Mouse (Mus musculus) spleen, embryonic (tissue): ENCODE results near the gene Notch3.
"Not testable (repeated sequence)": the region's sequence is repeated elsewhere in the genome, so short reads cannot be mapped to it uniquely, and the experiment has no call there.

Source experiments
- CTCF ChIA-PET: fragments of 350-600 bp; sonication (Branson Sonifier 250); formaldehyde crosslinking; loops from one replicate; lab custom pipeline; 2022; lab: Charles Lee

The Notch3 gene

GRCm38 (mm10) chr17:32119196-32119595, 47.5 kb downstream of the Notch3 start:
- CTCF ChIA-PET: no interaction called here

- CTCF ChIA-PET: no interaction called here
These were observed 48.2 kb downstream of the Notch3 start for GRCm38 (mm10) chr17:32118484-32118883.

GRCm38 (mm10) chr17:32117872-32118421, 48.7 kb downstream of the Notch3 start:
- CTCF ChIA-PET: not testable (repeated sequence)

DNA sequence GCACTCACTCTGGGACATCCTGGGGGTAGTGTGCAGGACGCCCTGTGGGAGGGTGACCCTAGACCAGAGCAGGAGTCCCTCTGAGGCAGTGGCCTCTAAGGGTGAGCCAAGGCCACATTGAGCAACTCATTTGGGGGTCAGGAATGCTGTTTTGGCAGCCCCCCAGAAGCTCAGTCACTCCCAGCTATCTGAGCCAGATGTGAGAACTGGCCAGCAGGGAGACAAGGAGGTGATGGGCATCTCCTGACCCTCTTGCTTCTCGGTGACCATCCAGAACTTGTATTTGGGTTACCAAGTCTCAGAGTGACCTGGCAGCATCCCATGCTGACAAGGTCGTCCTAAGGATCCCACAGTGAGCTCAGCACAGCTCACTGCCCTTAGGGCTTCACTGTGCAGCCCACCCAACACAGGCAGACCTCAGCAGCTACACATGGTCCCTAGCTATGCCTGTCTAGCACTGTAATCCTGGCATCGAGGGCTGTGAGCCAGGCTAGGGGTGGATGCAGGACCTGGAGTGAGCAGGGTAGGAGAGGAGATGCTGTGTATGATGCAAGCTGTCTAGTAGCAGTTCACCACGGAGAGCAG, 49.3 kb downstream of the Notch3 start:
- CTCF ChIA-PET: no interaction called here

GRCm38 (mm10) chr17:32116586-32117286, 49.9 kb downstream of the Notch3 start:
- CTCF ChIA-PET: no interaction called here

- CTCF ChIA-PET: not testable (repeated sequence)
These were observed 52.2 kb downstream of the Notch3 start for GRCm38 (mm10) chr17:32114486-32114885.

DNA sequence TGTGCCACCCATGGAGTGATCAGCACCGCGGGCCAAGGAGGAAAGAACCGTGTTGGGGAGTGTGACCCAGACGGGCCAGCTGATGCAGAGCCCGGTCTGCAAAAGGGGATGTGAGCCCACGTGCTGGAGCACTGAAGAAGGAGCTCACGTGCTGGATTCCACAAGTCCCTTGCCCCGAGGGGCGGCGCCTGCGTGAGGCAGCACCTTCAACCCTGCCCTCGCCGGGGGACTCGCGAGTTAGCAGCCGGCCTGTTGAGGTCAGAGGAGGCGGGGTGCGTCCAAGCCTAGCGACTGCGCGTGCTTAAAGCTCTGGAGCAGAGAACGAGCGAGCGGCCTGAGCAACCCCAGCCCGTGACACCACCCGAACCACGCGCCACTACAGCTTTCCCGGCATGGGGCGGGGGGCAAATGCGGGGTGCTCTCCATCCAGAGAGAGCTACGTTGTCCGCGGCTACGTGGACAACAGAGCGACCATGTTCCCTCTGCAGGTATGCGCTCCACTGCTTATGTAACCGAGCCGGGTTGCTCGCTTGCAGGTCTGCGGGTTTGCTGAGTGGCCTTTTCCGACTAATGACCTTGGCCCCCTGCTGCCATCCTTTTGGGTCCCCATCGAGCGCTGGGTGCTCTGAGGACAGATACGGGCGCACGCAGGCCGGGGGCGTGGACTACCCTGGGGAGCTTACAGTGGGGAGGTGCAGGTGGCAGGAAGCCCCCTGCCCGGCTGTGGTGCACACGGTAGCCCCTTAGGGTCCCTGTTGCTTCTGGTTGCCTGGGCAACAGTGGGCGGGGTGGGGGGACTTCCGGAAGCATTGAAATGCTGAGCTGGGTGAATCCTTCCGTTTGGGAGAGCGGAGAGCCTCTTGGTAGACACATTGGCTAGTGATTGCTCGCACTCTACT, 52.9 kb downstream of the Notch3 start:
- CTCF ChIA-PET: no interaction called here

GRCm38 (mm10) chr17:32113255-32113522, 53.5 kb downstream of the Notch3 start:
- CTCF ChIA-PET: no interaction called here

DNA sequence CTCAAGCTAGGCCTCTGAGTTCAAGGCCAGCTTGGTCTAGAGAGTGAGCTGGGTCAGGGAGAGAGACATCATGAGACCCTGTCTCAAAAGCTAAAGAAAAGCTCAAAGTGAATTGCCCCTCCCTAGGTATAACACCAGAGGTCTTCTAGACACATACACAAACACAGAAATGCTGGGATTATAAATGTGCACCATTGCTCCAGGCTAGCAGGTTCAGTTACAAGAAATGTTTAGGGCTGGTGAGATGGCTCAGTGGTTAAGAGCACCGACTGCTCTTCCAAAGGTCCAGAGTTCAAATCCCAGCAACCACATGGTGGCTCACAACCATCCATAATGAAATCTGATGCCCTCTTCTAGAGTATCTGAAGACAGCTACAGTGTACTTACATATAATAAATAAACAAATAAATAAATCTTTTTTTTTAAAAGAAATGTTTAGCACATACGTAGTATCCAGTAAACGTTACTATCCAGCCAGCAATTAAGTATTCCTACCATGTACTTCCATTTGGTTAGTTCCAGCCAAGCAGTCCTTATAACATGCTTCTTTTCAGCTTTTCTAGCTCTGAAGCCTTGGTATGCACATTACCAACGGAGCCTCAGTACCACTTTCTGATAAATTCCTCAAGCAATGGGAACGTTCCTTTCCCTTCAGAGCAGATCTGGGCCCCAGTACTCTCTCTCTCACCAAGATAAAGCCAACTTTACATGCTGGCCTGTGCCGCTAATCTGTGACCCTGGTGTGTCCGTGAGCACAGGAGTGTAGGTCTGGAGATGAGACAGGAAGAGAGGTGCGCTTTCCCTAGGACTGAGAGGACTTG, 54.0 kb downstream of the Notch3 start:
- CTCF ChIA-PET: no interaction called here

DNA sequence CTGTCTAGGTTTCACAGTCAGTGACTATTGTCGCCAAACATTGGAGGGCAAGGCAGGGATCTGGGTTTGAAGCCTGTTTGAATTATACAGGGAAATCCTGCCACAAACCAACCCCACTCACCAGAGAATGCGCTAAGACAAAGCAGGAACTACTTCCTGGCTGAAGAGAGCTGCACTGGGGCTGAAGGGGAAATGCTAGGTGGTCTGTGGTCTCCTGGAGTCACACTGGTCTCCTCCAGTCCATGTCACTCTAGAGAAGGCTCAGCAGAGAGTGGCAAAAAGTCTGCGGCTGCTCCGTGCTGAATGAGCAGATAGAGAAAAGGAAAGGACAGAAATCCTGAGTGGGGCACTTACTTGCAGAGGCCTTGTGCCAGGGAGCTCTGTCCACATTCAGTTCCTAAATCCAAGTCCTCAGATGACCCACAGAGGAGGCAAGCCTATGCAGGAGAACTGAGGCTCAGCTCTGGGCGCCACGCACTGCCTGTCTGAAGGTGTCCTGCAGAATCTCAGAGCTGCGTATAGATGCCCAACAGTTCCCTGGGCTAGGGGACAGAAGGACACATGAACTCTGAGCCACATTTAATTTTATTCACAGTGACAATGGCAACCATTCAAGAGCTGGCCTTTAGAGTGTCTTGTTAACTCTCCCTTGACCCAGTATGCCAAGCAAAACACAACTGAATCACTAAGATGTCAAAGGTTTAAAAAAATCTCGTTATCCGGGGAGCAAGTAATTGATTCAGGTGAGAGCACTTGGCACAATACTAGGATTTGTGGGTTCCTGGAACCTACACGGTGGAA, 55.5 kb downstream of the Notch3 start:
- CTCF ChIA-PET: no interaction called here

GRCm38 (mm10) chr17:32110424-32110823, 56.2 kb downstream of the Notch3 start:
- CTCF ChIA-PET: no interaction called here

GRCm38 (mm10) chr17:32109201-32109940, 57.3 kb downstream of the Notch3 start:
- CTCF ChIA-PET: no interaction called here

- CTCF ChIA-PET: not testable (repeated sequence)
These were observed 58.2 kb downstream of the Notch3 start for GRCm38 (mm10) chr17:32108320-32109011.

DNA sequence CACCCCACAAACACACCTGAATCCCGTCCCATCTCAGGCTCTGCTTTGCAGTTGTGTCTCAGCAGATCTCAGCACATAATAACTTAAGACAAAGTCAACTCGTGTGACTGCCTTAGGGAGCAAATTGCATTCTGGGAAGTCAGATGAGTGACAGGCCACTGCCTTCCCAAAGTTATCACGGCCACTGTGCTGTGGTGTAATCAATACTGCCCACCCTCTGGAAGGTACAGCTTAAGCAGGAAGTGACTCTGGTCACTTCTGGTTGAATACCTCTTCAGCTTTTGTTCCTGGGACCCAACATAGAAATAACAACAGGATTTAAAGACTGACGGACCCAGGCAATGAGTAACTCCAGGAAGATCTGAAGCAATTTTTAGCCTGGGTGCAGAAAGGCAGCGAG, 58.8 kb downstream of the Notch3 start:
- CTCF ChIA-PET: no interaction called here

DNA sequence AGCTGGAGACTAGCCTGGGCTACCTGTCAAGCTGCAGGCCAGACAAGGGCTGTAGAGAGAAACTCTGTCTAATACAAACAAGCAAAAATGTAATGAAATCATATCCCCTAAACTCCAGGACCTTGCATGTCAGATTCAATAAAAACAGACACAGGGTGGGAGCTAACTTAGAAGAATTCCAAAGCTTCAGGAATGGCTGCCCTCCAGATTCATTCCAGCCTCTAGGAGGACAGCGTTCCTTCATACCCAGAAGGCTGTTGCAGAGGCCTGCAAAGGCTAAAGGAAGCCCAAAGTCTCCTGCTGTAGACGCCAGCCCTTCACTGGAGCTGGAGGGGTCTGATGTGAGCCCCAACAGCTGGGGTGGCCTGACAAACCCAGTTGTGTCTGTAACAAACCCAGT, 60.3 kb downstream of the Notch3 start:
- CTCF ChIA-PET: no interaction called here

DNA sequence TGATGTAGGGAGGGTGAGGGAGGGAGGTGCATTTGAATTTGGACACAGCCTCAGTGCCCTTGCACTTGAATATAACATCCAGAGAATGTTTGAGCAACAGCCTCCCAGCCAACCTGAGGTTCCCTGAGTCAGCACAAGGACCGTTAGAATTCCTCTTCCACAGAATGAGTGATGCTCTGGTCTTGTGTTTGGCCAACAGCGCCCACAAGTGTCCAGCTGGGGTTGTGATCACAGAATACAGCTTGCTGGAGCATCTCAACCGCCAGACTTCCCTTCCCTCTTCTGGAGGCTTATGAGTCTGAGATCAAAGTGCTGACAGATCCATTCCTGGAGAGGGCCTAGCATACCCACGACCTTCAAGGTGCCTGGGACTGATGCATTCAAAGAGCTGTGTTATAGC, 63.6 kb downstream of the Notch3 start:
- CTCF ChIA-PET: no interaction called here

DNA sequence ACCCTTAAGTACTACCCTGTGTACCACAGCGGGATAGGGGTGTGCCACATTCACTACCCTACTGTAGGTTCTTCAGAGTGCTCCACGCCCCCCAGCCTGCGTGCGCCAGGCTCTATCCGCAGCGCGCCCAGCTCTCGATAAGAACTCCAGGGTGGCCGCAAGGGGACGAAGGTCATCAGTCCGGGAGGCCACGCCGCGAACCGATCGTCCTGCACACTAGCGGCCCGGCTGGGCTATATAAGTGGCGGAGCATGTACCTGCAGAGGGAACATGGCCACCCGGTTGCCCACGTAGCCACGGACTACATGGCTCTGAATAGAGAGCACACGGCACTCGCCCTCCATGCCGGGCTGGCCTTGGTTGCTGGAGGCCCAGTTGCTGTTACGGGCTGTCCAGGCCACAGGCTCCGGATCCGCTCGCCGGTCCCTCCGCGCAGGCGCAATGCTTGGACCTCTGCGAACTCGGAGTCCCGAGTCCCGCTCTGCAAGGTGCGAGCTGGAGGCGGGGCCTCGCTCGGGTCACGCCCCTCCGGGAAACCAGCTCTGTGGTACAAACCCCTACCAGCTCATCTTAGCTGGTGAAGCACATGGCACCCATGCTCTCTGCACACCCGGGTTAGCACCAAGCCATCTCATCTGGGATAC, 66.6 kb downstream of the Notch3 start:
- CTCF ChIA-PET: interaction anchor here (0.6 kb wide), 1 partner anchor 1552 kb away, joined by 4 read pairs; no protein-coding TSS in a partner anchor

GRCm38 (mm10) chr17:32099574-32099942, 67.1 kb downstream of the Notch3 start:
- CTCF ChIA-PET: no interaction called here

- CTCF ChIA-PET: not testable (repeated sequence)
These were observed 67.7 kb downstream of the Notch3 start for GRCm38 (mm10) chr17:32098905-32099304.
